Mouse (Mus musculus) layer of hippocampus, adult 2 months (tissue): Measurements from ENCODE around the gene Mgat4a. TPM values are rescaled to one million over a fixed set of nuclear protein-coding genes. Genes with fewer than 3 reads are reported as not detected.
"Not testable (repeated sequence)": the region's sequence is repeated elsewhere in the genome, so short reads cannot be mapped to it uniquely, and the experiment has no call there.

Experiments used
- DNase-seq, 2 experiments: peaks; one replicate each; pipeline ENCODE4 v3.0.0; 2022; ENCODE audit warnings: low spot score in 2 of 2
- H3K27ac ChIP-seq: fragments of 200-600 bp; 2 replicates; pipeline ENCODE4 v1.8.1; 2022
- H3K4me3 ChIP-seq: fragments of 200-600 bp; 2 replicates; pipeline ENCODE4 v1.8.1; 2022; ENCODE audit warnings: mild to moderate bottlenecking
- CTCF ChIP-seq: fragments of 200-600 bp; conservative IDR thresholded peaks from 2 replicates; pipeline ENCODE4 v1.8.1; 2022; ENCODE audit warnings: antibody characterized with exemption, mild to moderate bottlenecking, moderate library complexity
- total RNA-seq, 2 experiments: library from RNA; stranded (reverse); gene quantifications; 2 replicates each; pipeline ENCODE4 v1.2.3; 2021

Mgat4a gene
- total RNA-seq, 2 experiments from 2014 or later = 30.4 to 32.7 TPM

- TF ChIP-seq CTCF = no peak
- DNase-seq = no peak
- Histone ChIP-seq H3K27ac (no peak overlapping the region), H3K4me3 (no peak overlapping the region)
Measured at GRCm38 (mm10) chr1:37522101-37522500, 18.7 kb downstream of the Mgat4a start.

GRCm38 (mm10) chr1:37518791-37519190 is 22.0 kb downstream of the Mgat4a start:
- Histone ChIP-seq H3K4me3 (no peak overlapping the region), H3K27ac (0 out of 2 replicates have a peak overlapping the region, but pooled peaks have one; percentile 14)
- no peak for DNase-seq
- no peak for TF ChIP-seq CTCF

GRCm38 (mm10) chr1:37518124-37518720 is 22.6 kb downstream of the Mgat4a start:
- no peak for TF ChIP-seq CTCF
- Histone ChIP-seq H3K27ac (peak overlapping the region; percentile 14; the same call in 1 of the 2 replicates), H3K4me3 (no peak overlapping the region)
- DNase-seq = no peak

- DNase-seq = no peak
- no peak overlapping the region for H3K4me3 ChIP-seq
- H3K27ac ChIP-seq = peak overlapping the region; percentile 36; the same call in 1 of the 2 replicates
- no peak for TF ChIP-seq CTCF
Measured at GRCm38 (mm10) chr1:37512961-37513431, 27.8 kb downstream of the Mgat4a start.

GRCm38 (mm10) chr1:37512109-37512640 is 28.6 kb downstream of the Mgat4a start:
- H3K27ac ChIP-seq = peak overlapping the region; percentile 36; the same call in 1 of the 2 replicates
- no peak for DNase-seq
- no peak overlapping the region for H3K4me3 ChIP-seq
- TF ChIP-seq CTCF = no peak

GRCm38 (mm10) chr1:37510193-37510592 is 30.6 kb downstream of the Mgat4a start:
- no peak overlapping the region for H3K27ac ChIP-seq
- no peak for DNase-seq
- no peak overlapping the region for H3K4me3 ChIP-seq
- TF ChIP-seq CTCF = no peak

- Histone ChIP-seq H3K27ac (no peak overlapping the region), H3K4me3 (no peak overlapping the region)
- DNase-seq = no peak
- TF ChIP-seq CTCF = no peak
Measured at GRCm38 (mm10) chr1:37509437-37509836, 31.4 kb downstream of the Mgat4a start.

GRCm38 (mm10) chr1:37505348-37505730 is 35.5 kb downstream of the Mgat4a start:
- Histone ChIP-seq H3K27ac (no peak overlapping the region), H3K4me3 (no peak overlapping the region)
- TF ChIP-seq CTCF = no peak
- DNase-seq = no peak

GRCm38 (mm10) chr1:37504716-37505347 is 36.0 kb downstream of the Mgat4a start:
- no peak overlapping the region for H3K27ac ChIP-seq
- no peak for TF ChIP-seq CTCF
- no peak overlapping the region for H3K4me3 ChIP-seq
- DNase-seq = no peak

GRCm38 (mm10) chr1:37503656-37504055 is 37.2 kb downstream of the Mgat4a start:
- Histone ChIP-seq H3K4me3 (no peak overlapping the region), H3K27ac (no peak overlapping the region)
- no peak for DNase-seq
- no peak for TF ChIP-seq CTCF

GRCm38 (mm10) chr1:37502354-37502753 is 38.5 kb downstream of the Mgat4a start:
- DNase-seq = no peak
- H3K27ac ChIP-seq = no peak overlapping the region
- no peak for TF ChIP-seq CTCF
- H3K4me3 ChIP-seq = no peak overlapping the region

GRCm38 (mm10) chr1:37500723-37501122 is 40.1 kb downstream of the Mgat4a start:
- DNase-seq = no peak
- no peak for TF ChIP-seq CTCF
- H3K4me3 ChIP-seq = no peak overlapping the region
- H3K27ac ChIP-seq = no peak overlapping the region

- not testable (repeated sequence) for DNase-seq, H3K27ac ChIP-seq, H3K4me3 ChIP-seq
Measured at GRCm38 (mm10) chr1:37499395-37499794, 41.4 kb downstream of the Mgat4a start.

- DNase-seq = no peak
- no peak overlapping the region for H3K4me3 ChIP-seq
- TF ChIP-seq CTCF = no peak
- no peak overlapping the region for H3K27ac ChIP-seq
Measured at GRCm38 (mm10) chr1:37498911-37499310, 41.9 kb downstream of the Mgat4a start.
